14 mouse cellular contexts compared by ENCODE assay signal in the genomic region with DNA sequence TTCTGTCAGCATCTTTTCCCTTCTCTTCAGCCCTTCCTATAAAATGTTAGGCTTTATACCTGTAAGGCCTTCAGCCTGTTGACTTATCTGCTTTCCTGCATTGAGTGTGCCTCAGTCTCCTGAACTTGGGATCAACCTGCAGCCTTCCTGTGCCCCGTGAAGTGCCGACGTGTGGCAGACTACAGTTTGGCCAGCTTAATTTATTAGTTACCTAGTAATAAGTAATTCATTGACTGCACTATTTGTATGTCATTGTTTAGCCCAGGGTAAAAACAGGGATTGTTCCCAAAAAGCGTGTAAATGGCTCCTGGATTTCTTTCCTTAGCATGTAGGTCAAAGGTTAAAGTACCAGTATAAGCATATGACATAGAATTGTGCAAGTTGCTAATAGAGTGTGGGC. TPM values are rescaled to one million over a fixed set of nuclear protein-coding genes. Genes with fewer than 3 reads are reported as not detected.
DNase-seq lines count a peak whose midpoint lies in the region; ATAC-seq and TF ChIP-seq lines count a peak whose summit lies in the region.
"Had no signal": no experiment of that assay in that cellular context is flagged by ENCODE, and none has a peak within 500 bp of the region (broad histone marks: within the 10 kb centered on the region; RNA-seq: fewer than 3 reads in every experiment).

No protein-coding gene starts in this region.

- ATAC-seq in heart, embryonic 16.5 days (replicated peaks; ENCODE audit: extremely low read depth, insufficient read depth, low FRiP score): no peak
- ATAC-seq: forebrain, embryonic 13.5 days had no signal

- H3K9ac ChIP-seq in heart, embryonic 16.5 days (ENCODE audit: low read length): no peak overlapping the region
- no peak overlapping the region for H3K9ac ChIP-seq in liver, adult 2 months (ENCODE audit: low read depth, low read length)
- H3K9ac ChIP-seq: embryonic facial prominence, embryonic 12.5 days; forebrain, embryonic 13.5 days; hindbrain, embryonic 13.5 days had no signal

- H3K36me3 ChIP-seq in heart, embryonic 16.5 days (ENCODE audit: control insufficient read depth, insufficient read depth): no peaks in the 10 kb centered on the region
- H3K36me3 ChIP-seq in thymus, adult 2 months (ENCODE audit: control insufficient read depth, insufficient read depth, low read length): no peaks in the 10 kb centered on the region
- no peaks in the 10 kb centered on the region for H3K36me3 ChIP-seq in liver, adult 2 months (ENCODE audit: control insufficient read depth, insufficient read depth, low read length)
- H3K36me3 ChIP-seq: embryonic facial prominence, embryonic 12.5 days; hindbrain, embryonic 13.5 days had no signal

- H3K27ac ChIP-seq in heart, embryonic 16.5 days (ENCODE audit: low read length): peak overlapping the region; percentile 47
- peak overlapping the region; percentile 54; the same call in 1 of the 2 replicates for H3K27ac ChIP-seq in thymus, adult 2 months (ENCODE audit: control insufficient read depth, insufficient read depth, low read length)
- H3K27ac ChIP-seq in liver, adult 2 months (replicated peaks; ENCODE audit: insufficient read depth, low read depth, low read length): no peak overlapping the region
- H3K27ac ChIP-seq: embryonic facial prominence, embryonic 12.5 days; forebrain, embryonic 13.5 days; hindbrain, embryonic 13.5 days had no signal

- H3K79me2 ChIP-seq in liver, adult 2 months (ENCODE audit: control insufficient read depth, insufficient read depth, low read length): no peaks in the 10 kb centered on the region

- H3K9me3 ChIP-seq in heart, embryonic 16.5 days (replicated peaks; ENCODE audit: control insufficient read depth, low read length): no peaks in the 10 kb centered on the region
- H3K9me3 ChIP-seq: embryonic facial prominence, embryonic 12.5 days; forebrain, embryonic 13.5 days; hindbrain, embryonic 13.5 days had no signal

- no peak for TF ChIP-seq POLR2A in thymus, adult 2 months (IDR thresholded peaks at IDR 0.05; ENCODE audit: control insufficient read depth, extremely low read depth, insufficient read depth, low read length, poor library complexity)
- no peak for TF ChIP-seq POLR2A in liver, adult 2 months (IDR thresholded peaks at IDR 0.05; ENCODE audit: extremely low read depth, insufficient read depth, low read length)

- peaks cover 82% of the 10 kb centered on the region for H3K4me1 ChIP-seq in heart, embryonic 16.5 days (ENCODE audit: control insufficient read depth, insufficient read depth, low read length)
- H3K4me1 ChIP-seq in thymus, adult 2 months (replicated peaks; ENCODE audit: control insufficient read depth, insufficient read depth, low read length): peaks cover 34% of the 10 kb centered on the region
- peaks cover 21% of the 10 kb centered on the region for H3K4me1 ChIP-seq in liver, adult 2 months (ENCODE audit: control insufficient read depth, insufficient read depth, low read length)

- 61% methylated on average over 4 of the region's 4 CpGs for WGBS in heart, embryonic 16.5 days
- 87% methylated on average over 4 of the region's 4 CpGs for WGBS in thymus, adult 2 months
- WGBS in liver, adult 2 months: 26% methylated on average over 4 of the region's 4 CpGs

- no peak for TF ChIP-seq CTCF in thymus, adult 2 months (IDR thresholded peaks at IDR 0.05; ENCODE audit: borderline replicate concordance, control insufficient read depth, extremely low read depth, insufficient read depth, low read length, poor library complexity)
- no peak for TF ChIP-seq CTCF in liver, adult 2 months (IDR thresholded peaks at IDR 0.05; ENCODE audit: low read depth, low read length)

- H3K27me3 ChIP-seq in heart, embryonic 16.5 days (ENCODE audit: control insufficient read depth, insufficient read depth, low read length): no peaks in the 10 kb centered on the region
- no peaks in the 10 kb centered on the region for H3K27me3 ChIP-seq in thymus, adult 2 months (ENCODE audit: control insufficient read depth, insufficient read depth, low read length)
- H3K27me3 ChIP-seq in liver, adult 2 months (ENCODE audit: control insufficient read depth, insufficient read depth, low read length): no peaks in the 10 kb centered on the region
- H3K27me3 ChIP-seq: embryonic facial prominence, embryonic 12.5 days; forebrain, embryonic 13.5 days; hindbrain, embryonic 13.5 days had no signal

- no peak overlapping the region for H3K4me2 ChIP-seq in heart, embryonic 16.5 days (ENCODE audit: low read depth, low read length)
- H3K4me2 ChIP-seq: embryonic facial prominence, embryonic 12.5 days; forebrain, embryonic 13.5 days; hindbrain, embryonic 13.5 days had no signal

- H3K4me3 ChIP-seq in heart, embryonic 16.5 days (ENCODE audit: low read length): no peak overlapping the region
- no peak overlapping the region for H3K4me3 ChIP-seq in thymus, adult 2 months (ENCODE audit: control insufficient read depth, insufficient read depth, low read length)
- no peak overlapping the region for H3K4me3 ChIP-seq in liver, adult 2 months (ENCODE audit: insufficient read depth, low read depth, low read length)
- H3K4me3 ChIP-seq: embryonic facial prominence, embryonic 12.5 days; forebrain, embryonic 13.5 days; hindbrain, embryonic 13.5 days had no signal

- no peak for DNase-seq in heart, postnatal 4 days
- DNase-seq in thymus, adult 2 months: no peak
- DNase-seq in thymus, postnatal 4 days: no peak
- peak; percentile 64 for DNase-seq in liver, adult 2 months (ENCODE audit: extremely low read depth, low read depth, low spot score)
- DNase-seq in cerebellum, postnatal 4 days (ENCODE audit: low spot score in 2 of 2): no peak
- no peak for DNase-seq in right cerebral cortex, postnatal 36 days (ENCODE audit: low spot score in 2 of 2)
- DNase-seq: adrenal gland, adult 8-10 months; cerebellum, postnatal 14 days; gastrocnemius, postnatal 10 days; right cerebral cortex, postnatal 4 days had no signal

RNA-seq across cellular contexts. Expression of a gene that starts 46.2 kb away (rescaled TPM):
- 107 and 109 TPM in 2 replicates for polyA plus RNA-seq in heart, embryonic 16.5 days (2015; fragmentation: Nextera tagmentation; extraction: Ambion mirVana)
- total RNA-seq in heart, postnatal 4 days (2021): 100 to 1,000 TPM in 1 of 2 experiments, 10 to 100 TPM in 1; 99.0 to 102 TPM
- polyA plus RNA-seq in thymus, adult 2 months (2012; rRNA removed): 23.1 and 24.0 TPM in 2 replicates
- 10.9 and 12.1 TPM in 2 replicates for total RNA-seq in liver, adult 2 months (2014; rRNA removed)
- 4.0 and 4.3 TPM in 2 replicates for polyA plus RNA-seq in liver, adult 2 months (2012; rRNA removed)
